Mouse (Mus musculus): ENCODE measurements around the gene Capn12.

GRCm38 (mm10) chr7:28870901-28871664 is 10.1 kb upstream of the Capn12 start:
- no peak for TF ChIP-seq CTCF (conservative IDR thresholded peaks at IDR 0.05; ENCODE audit: low read length)
- TF ChIP-seq POU5F1 (IDR thresholded peaks at IDR 0.05; ENCODE audit: borderline replicate concordance, low read length), result no peak

All from E14TG2a.4 (cell line).